Mouse (Mus musculus) inflammation-experienced regulatory T-cells, adult 6 months (primary cell): ENCODE measurements around the gene Hes3. TPM values are rescaled to one million over a fixed set of nuclear protein-coding genes. Genes with fewer than 3 reads are reported as not detected.

ENCODE experiments used
- ATAC-seq: one replicate; pipeline ENCODE4 v1.8.0; 2017
- polyA plus RNA-seq, 3 experiments: library from polyadenylated mRNA; unstranded; fragments of 100-300 nt; shearing (Covaris generic); gene quantifications; one replicate each; pipeline ENCODE4 v1.2.1; 2017

Hes3 gene
- polyA plus RNA-seq, 3 experiments from 2014 or later, result not detected

GRCm38 (mm10) chr4:152277916-152278315, 13.5 kb downstream of the Hes3 start:
- no peak for ATAC-seq

GRCm38 (mm10) chr4:152276389-152277347, 14.8 kb downstream of the Hes3 start:
- no peak for ATAC-seq

GRCm38 (mm10) chr4:152274681-152275131, 16.8 kb downstream of the Hes3 start:
- ATAC-seq, result no peak

- ATAC-seq, result no peak
Observed at GRCm38 (mm10) chr4:152273621-152274236, 17.7 kb downstream of the Hes3 start, which contains the start of gene Gpr153. TSS of gene Gpr153 (plus strand) at chr4:152274232.

GRCm38 (mm10) chr4:152273191-152273590, 18.3 kb downstream of the Hes3 start:
- ATAC-seq, result no peak

- no peak for ATAC-seq
Observed at GRCm38 (mm10) chr4:152272449-152273049, 18.9 kb downstream of the Hes3 start.

GRCm38 (mm10) chr4:152272006-152272405, 19.5 kb downstream of the Hes3 start:
- no peak for ATAC-seq

- no peak for ATAC-seq
Observed at GRCm38 (mm10) chr4:152271334-152271733, 20.1 kb downstream of the Hes3 start.

- no peak for ATAC-seq
Observed at GRCm38 (mm10) chr4:152270599-152270998, 20.9 kb downstream of the Hes3 start.

GRCm38 (mm10) chr4:152269967-152270366, 21.5 kb downstream of the Hes3 start:
- ATAC-seq, result no peak

- no peak for ATAC-seq
Observed at GRCm38 (mm10) chr4:152267748-152268369, 23.6 kb downstream of the Hes3 start.

- ATAC-seq, result no peak
Observed at GRCm38 (mm10) chr4:152266236-152266895, 25.1 kb downstream of the Hes3 start.

- no peak for ATAC-seq
Observed at GRCm38 (mm10) chr4:152265791-152266190, 25.7 kb downstream of the Hes3 start.

GRCm38 (mm10) chr4:152264867-152265568, 26.4 kb downstream of the Hes3 start:
- ATAC-seq, result no peak

GRCm38 (mm10) chr4:152264177-152264530, 27.3 kb downstream of the Hes3 start:
- ATAC-seq, result no peak

- ATAC-seq, result no peak
Observed at GRCm38 (mm10) chr4:152263512-152264176, 27.8 kb downstream of the Hes3 start.

- no peak for ATAC-seq
Observed at GRCm38 (mm10) chr4:152263089-152263488, 28.4 kb downstream of the Hes3 start.

- no peak for ATAC-seq
Observed at GRCm38 (mm10) chr4:152262187-152262586, 29.3 kb downstream of the Hes3 start.

- no peak for ATAC-seq
Observed at GRCm38 (mm10) chr4:152260451-152260850, 31.0 kb downstream of the Hes3 start.

GRCm38 (mm10) chr4:152257070-152257469, 34.4 kb downstream of the Hes3 start:
- no peak for ATAC-seq

- no peak for ATAC-seq
Observed at GRCm38 (mm10) chr4:152253183-152253759, 38.2 kb downstream of the Hes3 start.
